Mouse (Mus musculus): ENCODE measurements around the gene Ush1g.

Ush1g gene

GRCm38 (mm10) chr11:115321906-115322693 lies at the start of gene Ush1g:
TSS of gene Ush1g (minus strand) at chr11:115322041.
- DNase-seq, result peak; percentile 84 to 88

GRCm38 (mm10) chr11:115371354-115371753 lies 49.5 kb upstream of the Ush1g start:
- DNase-seq, result no peak

GRCm38 (mm10) chr11:115370368-115370767 lies 48.5 kb upstream of the Ush1g start:
- DNase-seq, result no peak

- peak; percentile 91 to 94 for DNase-seq
Observed at GRCm38 (mm10) chr11:115367395-115367944, 45.6 kb upstream of the Ush1g start, which contains the start of gene Hid1. TSS of gene Hid1 (minus strand) at chr11:115367756.

- DNase-seq, result peak; percentile 79 to 82
Observed at GRCm38 (mm10) chr11:115366706-115367394, 45.0 kb upstream of the Ush1g start.

- DNase-seq, result peak; percentile 73 to 74
Observed at GRCm38 (mm10) chr11:115366039-115366705, 44.3 kb upstream of the Ush1g start.

GRCm38 (mm10) chr11:115364136-115364535 lies 42.3 kb upstream of the Ush1g start:
- DNase-seq, result peak; percentile 36 to 42

- peak; percentile 25 to 28 for DNase-seq
Observed at GRCm38 (mm10) chr11:115359726-115360125, 37.9 kb upstream of the Ush1g start.

- peak; percentile 33 to 41 for DNase-seq
Observed at GRCm38 (mm10) chr11:115359293-115359692, 37.5 kb upstream of the Ush1g start.

GRCm38 (mm10) chr11:115358468-115358867 lies 36.6 kb upstream of the Ush1g start:
- peak; percentile 90 to 91 for DNase-seq

- peak; percentile 86 to 90 for DNase-seq
Observed at GRCm38 (mm10) chr11:115354183-115354582, 32.3 kb upstream of the Ush1g start.

GRCm38 (mm10) chr11:115353375-115353774 lies 31.5 kb upstream of the Ush1g start:
- no peak for DNase-seq

- DNase-seq, result no peak
Observed at GRCm38 (mm10) chr11:115349976-115350375, 28.1 kb upstream of the Ush1g start.

GRCm38 (mm10) chr11:115348681-115349248 lies 26.9 kb upstream of the Ush1g start:
- DNase-seq, result no peak

- no peak for DNase-seq
Observed at GRCm38 (mm10) chr11:115345515-115345914, 23.7 kb upstream of the Ush1g start.

GRCm38 (mm10) chr11:115344967-115345366 lies 23.1 kb upstream of the Ush1g start:
- no peak for DNase-seq

- DNase-seq, result no peak
Observed at GRCm38 (mm10) chr11:115341866-115342265, 20.0 kb upstream of the Ush1g start.

GRCm38 (mm10) chr11:115341246-115341645 lies 19.4 kb upstream of the Ush1g start:
- DNase-seq, result peak; percentile 69 to 75

GRCm38 (mm10) chr11:115337826-115338225 lies 16.0 kb upstream of the Ush1g start:
- no peak for DNase-seq

GRCm38 (mm10) chr11:115337350-115337749 lies 15.5 kb upstream of the Ush1g start:
- no peak for DNase-seq

- DNase-seq, result no peak
Observed at GRCm38 (mm10) chr11:115336115-115336514, 14.3 kb upstream of the Ush1g start.

- peak; percentile 63 to 67 for DNase-seq
Observed at GRCm38 (mm10) chr11:115335223-115335622, 13.4 kb upstream of the Ush1g start.

- peak in 1 of 2 experiments; percentile 32 for DNase-seq
Observed at GRCm38 (mm10) chr11:115334531-115334930, 12.7 kb upstream of the Ush1g start, which contains the start of gene Otop3. TSS of gene Otop3 (plus strand) at chr11:115334731.

Measured in cerebellum, postnatal 10 days (tissue).